Mouse (Mus musculus): Measurements from ENCODE around the gene Actl11.

DNA sequence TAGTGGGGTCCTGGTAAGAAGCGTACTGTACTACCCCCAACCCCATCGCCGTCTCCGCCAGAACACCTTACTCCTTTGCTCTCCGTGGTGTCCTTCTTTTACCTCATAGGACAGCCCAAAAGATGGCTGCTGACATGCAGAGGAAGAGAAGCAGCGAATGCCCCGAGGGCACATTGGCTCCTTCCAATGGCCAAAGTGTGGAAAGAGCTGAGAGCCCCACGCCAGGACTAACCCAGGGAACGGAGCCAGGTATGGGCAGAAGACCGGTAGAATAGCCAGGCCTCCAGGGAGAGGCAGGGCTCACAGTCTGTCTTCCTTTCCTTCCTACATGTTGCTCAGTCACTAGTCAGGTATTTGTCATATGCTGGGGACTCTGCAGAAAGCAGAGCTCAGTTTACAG, 29.7 kb upstream of the Actl11 start:
- no peak for TF ChIP-seq CTCF (IDR thresholded peaks at IDR 0.05; ENCODE audit: borderline replicate concordance, insufficient read depth, low read depth, low read length)
- TF ChIP-seq POLR2A (IDR thresholded peaks at IDR 0.05; ENCODE audit: borderline replicate concordance, insufficient read depth, low read length) = no peak
